Mouse (Mus musculus): Measurements from ENCODE around the gene Ffar2. TPM values are rescaled to one million over a fixed set of nuclear protein-coding genes. Genes with fewer than 3 reads are reported as not detected.

The Ffar2 gene
- total and polyA plus RNA-seq, 3 experiments: 0.61 TPM; not detected in 2

- WGBS: 67% methylated on average over 1 of the region's 1 CpGs
- H3K4me3 ChIP-seq: no peak overlapping the region
- H3K27ac ChIP-seq: no peak overlapping the region
- no peaks in the 10 kb centered on the region for H3K4me1 ChIP-seq (ENCODE audit: control insufficient read depth, insufficient read depth, low read length)
- H3K9ac ChIP-seq (ENCODE audit: low read depth, low read length): no peak overlapping the region
- intact Hi-C loops (cut with DNase I): loop anchor here (10.0 kb wide), 1 partner anchor 193 kb away; the partner anchor contains the start of gene Haus5
- no peak for TF ChIP-seq POLR2A (IDR thresholded peaks at IDR 0.05; ENCODE audit: insufficient read depth, low read depth, low read length)
- no peaks in the 10 kb centered on the region for H3K36me3 ChIP-seq (ENCODE audit: control insufficient read depth, insufficient read depth, low read length)
- H3K79me2 ChIP-seq (replicated peaks; ENCODE audit: control insufficient read depth, insufficient read depth, low read length): no peaks in the 10 kb centered on the region
- no peak for DNase-seq
- peaks cover 3% of the 10 kb centered on the region; the same call in 1 of the 2 replicates for H3K27me3 ChIP-seq (ENCODE audit: control insufficient read depth, insufficient read depth, low read length)
Observed at GRCm38 (mm10) chr7:30857746-30858145, 34.2 kb upstream of the Ffar2 start.

GRCm38 (mm10) chr7:30856078-30856477, 32.5 kb upstream of the Ffar2 start, which contains the start of gene Ffar3:
Gene Ffar3, minus strand, starts transcription at chr7:30856178.
- Histone ChIP-seq H3K79me2 (replicated peaks; ENCODE audit: control insufficient read depth, insufficient read depth, low read length) (no peaks in the 10 kb centered on the region), H3K4me1 (ENCODE audit: control insufficient read depth, insufficient read depth, low read length) (no peaks in the 10 kb centered on the region), H3K27ac (no peak within 1 kb of the TSS), H3K9ac (ENCODE audit: low read depth, low read length) (no peak within 1 kb of the TSS), H3K4me3 (no peak within 1 kb of the TSS), H3K36me3 (ENCODE audit: control insufficient read depth, insufficient read depth, low read length) (no peaks in the 10 kb centered on the region), H3K27me3 (ENCODE audit: control insufficient read depth, insufficient read depth, low read length) (peaks cover 3% of the 10 kb centered on the region; the same call in 1 of the 2 replicates)
- TF ChIP-seq POLR2A (IDR thresholded peaks at IDR 0.05; ENCODE audit: insufficient read depth, low read depth, low read length): no peak
- no peak for TF ChIP-seq CTCF (IDR thresholded peaks at IDR 0.05)
- TF ChIP-seq EP300 (IDR thresholded peaks at IDR 0.05; ENCODE audit: insufficient read depth, low read depth, low read length): no peak
- intact Hi-C loops (cut with DNase I): loop anchor here (10.0 kb wide), 1 partner anchor 191 kb away; the partner anchor contains the start of gene Haus5
- DNase-seq: no peak
- 43% methylated on average over 6 of the region's 6 CpGs for WGBS

GRCm38 (mm10) chr7:30851421-30851820, 27.8 kb upstream of the Ffar2 start:
- no peak for DNase-seq
- H3K27me3 ChIP-seq (ENCODE audit: control insufficient read depth, insufficient read depth, low read length): peaks cover 3% of the 10 kb centered on the region; the same call in 1 of the 2 replicates
- no peak overlapping the region for H3K9ac ChIP-seq (ENCODE audit: low read depth, low read length)
- intact Hi-C loops (cut with DNase I): loop anchor here (10.0 kb wide), 1 partner anchor 187 kb away; the partner anchor contains the start of gene Haus5
- no peaks in the 10 kb centered on the region for H3K4me1 ChIP-seq (ENCODE audit: control insufficient read depth, insufficient read depth, low read length)
- no peaks in the 10 kb centered on the region for H3K79me2 ChIP-seq (replicated peaks; ENCODE audit: control insufficient read depth, insufficient read depth, low read length)
- no peaks in the 10 kb centered on the region for H3K36me3 ChIP-seq (ENCODE audit: control insufficient read depth, insufficient read depth, low read length)
- no peak overlapping the region for H3K4me3 ChIP-seq
- WGBS: 79% methylated on average over 1 of the region's 1 CpGs
- TF ChIP-seq CTCF (IDR thresholded peaks at IDR 0.05): no peak
- TF ChIP-seq EP300 (IDR thresholded peaks at IDR 0.05; ENCODE audit: insufficient read depth, low read depth, low read length): no peak
- no peak for TF ChIP-seq POLR2A (IDR thresholded peaks at IDR 0.05; ENCODE audit: insufficient read depth, low read depth, low read length)
- H3K27ac ChIP-seq: no peak overlapping the region

DNA sequence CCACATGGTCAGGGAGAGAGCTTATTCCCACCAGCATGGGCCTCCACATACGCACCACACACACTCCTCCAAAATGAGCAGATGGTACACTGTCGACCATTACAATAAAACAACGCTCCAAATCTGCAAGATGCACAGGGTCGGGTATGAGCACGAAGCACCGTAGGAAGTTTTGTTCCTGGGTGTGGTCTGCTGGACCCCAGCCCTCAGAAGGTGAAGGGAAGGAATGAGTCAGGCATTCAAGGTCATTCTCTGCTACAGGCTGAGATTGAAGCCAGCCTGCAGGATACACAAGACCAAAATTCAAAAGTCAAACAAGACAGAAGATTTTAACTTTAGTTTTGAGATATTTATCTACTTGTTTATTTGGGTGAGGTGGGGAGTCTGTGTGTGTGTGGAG, 24.4 kb upstream of the Ffar2 start:
- no peaks in the 10 kb centered on the region for H3K27me3 ChIP-seq (ENCODE audit: control insufficient read depth, insufficient read depth, low read length)
- no peak for DNase-seq
- H3K4me3 ChIP-seq: no peak overlapping the region
- no peak overlapping the region for H3K9ac ChIP-seq (ENCODE audit: low read depth, low read length)
- no peaks in the 10 kb centered on the region for H3K36me3 ChIP-seq (ENCODE audit: control insufficient read depth, insufficient read depth, low read length)
- H3K79me2 ChIP-seq (replicated peaks; ENCODE audit: control insufficient read depth, insufficient read depth, low read length): no peaks in the 10 kb centered on the region
- H3K27ac ChIP-seq: no peak overlapping the region
- WGBS: 64% methylated on average over 6 of the region's 6 CpGs
- H3K4me1 ChIP-seq (ENCODE audit: control insufficient read depth, insufficient read depth, low read length): no peaks in the 10 kb centered on the region
- intact Hi-C loops (cut with DNase I): no loop called here
- TF ChIP-seq CTCF (IDR thresholded peaks at IDR 0.05): no peak
- no peak for TF ChIP-seq EP300 (IDR thresholded peaks at IDR 0.05; ENCODE audit: insufficient read depth, low read depth, low read length)
- no peak for TF ChIP-seq POLR2A (IDR thresholded peaks at IDR 0.05; ENCODE audit: insufficient read depth, low read depth, low read length)

DNA sequence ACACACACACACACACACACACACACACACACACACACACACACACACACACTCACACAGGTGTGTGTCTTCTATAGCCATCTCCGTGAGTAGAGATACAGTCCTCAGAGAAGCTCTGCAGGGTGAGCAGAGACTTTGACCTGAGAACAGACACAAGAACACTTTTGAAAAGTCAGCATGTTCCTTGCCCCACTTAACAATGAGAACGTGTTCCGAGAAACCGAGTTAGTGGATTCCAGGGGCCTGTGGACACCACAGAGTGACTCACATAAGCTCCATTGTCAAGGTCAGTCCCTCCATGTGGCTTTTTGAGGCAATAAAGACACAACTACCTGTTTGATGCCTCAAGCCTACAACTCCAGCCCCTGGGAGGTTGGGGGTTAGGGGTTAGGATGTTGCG, 23.8 kb upstream of the Ffar2 start:
- Histone ChIP-seq H3K4me1 (ENCODE audit: control insufficient read depth, insufficient read depth, low read length) (no peaks in the 10 kb centered on the region), H3K79me2 (replicated peaks; ENCODE audit: control insufficient read depth, insufficient read depth, low read length) (no peaks in the 10 kb centered on the region), H3K4me3 (no peak overlapping the region), H3K36me3 (ENCODE audit: control insufficient read depth, insufficient read depth, low read length) (no peaks in the 10 kb centered on the region), H3K9ac (ENCODE audit: low read depth, low read length) (no peak overlapping the region), H3K27ac (no peak overlapping the region), H3K27me3 (ENCODE audit: control insufficient read depth, insufficient read depth, low read length) (no peaks in the 10 kb centered on the region)
- WGBS: 62% methylated on average over 5 of the region's 5 CpGs
- intact Hi-C loops (cut with DNase I): no loop called here
- TF ChIP-seq POLR2A (IDR thresholded peaks at IDR 0.05; ENCODE audit: insufficient read depth, low read depth, low read length): no peak
- DNase-seq: no peak

DNA sequence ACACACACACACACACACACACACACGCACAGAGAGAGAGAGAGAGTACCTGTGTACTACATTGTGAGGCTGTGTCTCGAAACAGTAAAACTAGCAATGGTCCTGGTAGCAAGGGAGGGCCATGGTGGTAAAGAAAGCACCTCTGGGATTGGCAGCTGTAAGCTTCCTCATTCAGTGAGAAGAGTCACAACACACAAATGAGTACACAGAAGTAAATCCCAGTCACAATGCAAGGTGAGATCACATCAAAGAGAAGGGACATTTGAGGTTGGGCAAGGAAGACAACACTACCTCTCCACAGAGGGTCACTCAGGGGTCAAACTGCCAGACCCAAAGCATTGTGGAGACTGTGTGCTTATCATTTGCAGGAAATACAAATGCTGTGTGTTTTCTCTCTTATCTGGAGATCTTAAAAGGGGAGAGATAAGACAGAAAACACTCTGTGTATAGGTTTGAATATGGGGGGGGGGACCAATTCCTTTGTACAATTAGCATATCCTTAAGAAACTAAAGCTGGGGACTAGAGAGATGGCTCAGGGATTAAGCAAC, 23.0 kb upstream of the Ffar2 start:
- intact Hi-C loops (cut with DNase I): no loop called here
- Histone ChIP-seq H3K9ac (ENCODE audit: low read depth, low read length) (no peak overlapping the region), H3K27ac (no peak overlapping the region), H3K36me3 (ENCODE audit: control insufficient read depth, insufficient read depth, low read length) (no peaks in the 10 kb centered on the region), H3K27me3 (ENCODE audit: control insufficient read depth, insufficient read depth, low read length) (no peaks in the 10 kb centered on the region), H3K4me1 (ENCODE audit: control insufficient read depth, insufficient read depth, low read length) (no peaks in the 10 kb centered on the region), H3K79me2 (replicated peaks; ENCODE audit: control insufficient read depth, insufficient read depth, low read length) (no peaks in the 10 kb centered on the region), H3K4me3 (no peak overlapping the region)
- TF ChIP-seq POLR2A (IDR thresholded peaks at IDR 0.05; ENCODE audit: insufficient read depth, low read depth, low read length) (no peak), EP300 (IDR thresholded peaks at IDR 0.05; ENCODE audit: insufficient read depth, low read depth, low read length) (no peak), CTCF (IDR thresholded peaks at IDR 0.05) (no peak)
- no peak for DNase-seq
- WGBS: 81% methylated on average over 2 of the region's 2 CpGs

Data from heart, adult 2 months (tissue).